Mouse (Mus musculus) testis, adult 2 months (tissue): ENCODE data around the gene Ppip5k1. TPM values are rescaled to one million over a fixed set of nuclear protein-coding genes. Genes with fewer than 3 reads are reported as not detected.
A peak's percentile ranks its signal among the peaks of the same experiment; 100 is the strongest.

Experiments used
- H3K27ac ChIP-seq: fragments of 200-500 bp; 2 replicates; pipeline ENCODE4 v1.5.1; 2012; ENCODE audit warnings: low read depth, low read length; ENCODE audit not compliant: control insufficient read depth, insufficient read depth
- H3K27me3 ChIP-seq: fragments of 200-500 bp; 2 replicates; pipeline ENCODE4 v1.6.1; 2012; ENCODE audit warnings: mild to moderate bottlenecking, low read length, moderate library complexity; ENCODE audit not compliant: control insufficient read depth, insufficient read depth
- H3K36me3 ChIP-seq: fragments of 200-500 bp; 2 replicates; pipeline ENCODE4 v1.6.1; 2012; ENCODE audit warnings: mild to moderate bottlenecking, low read length; ENCODE audit not compliant: control insufficient read depth, insufficient read depth
- H3K4me1 ChIP-seq: fragments of 200-500 bp; 2 replicates; pipeline ENCODE4 v1.6.1; 2012; ENCODE audit warnings: low read length; ENCODE audit not compliant: control insufficient read depth, insufficient read depth
- H3K4me3 ChIP-seq: fragments of 200-500 bp; 2 replicates; pipeline ENCODE4 v1.5.1; 2012; ENCODE audit warnings: low read depth, mild to moderate bottlenecking, low read length, moderate library complexity, mixed read lengths; ENCODE audit not compliant: control insufficient read depth
- CTCF ChIP-seq: fragments of 200-500 bp; IDR thresholded peaks from 2 replicates; pipeline ENCODE4 v1.5.1; 2012; ENCODE audit warnings: low read depth, mild to moderate bottlenecking, inconsistent platforms, low read length, moderate library complexity; ENCODE audit not compliant: control insufficient read depth, insufficient read depth, insufficient replicate concordance
- POLR2A ChIP-seq: fragments of 200-500 bp; IDR thresholded peaks from 2 replicates; pipeline ENCODE4 v1.6.1; 2012; ENCODE audit warnings: low read depth, mild to moderate bottlenecking, inconsistent platforms, low read length, moderate library complexity; ENCODE audit not compliant: control insufficient read depth
- polyA plus RNA-seq: library from polyadenylated mRNA; depleted of rRNA; stranded (reverse); fragments of >200 nt; gene quantifications from 2 replicates; pipeline ENCODE4 v1.2.3, GENCODE M21; 2012

Ppip5k1 gene
- polyA plus RNA-seq, 1 experiment, result 33.1 TPM

DNA sequence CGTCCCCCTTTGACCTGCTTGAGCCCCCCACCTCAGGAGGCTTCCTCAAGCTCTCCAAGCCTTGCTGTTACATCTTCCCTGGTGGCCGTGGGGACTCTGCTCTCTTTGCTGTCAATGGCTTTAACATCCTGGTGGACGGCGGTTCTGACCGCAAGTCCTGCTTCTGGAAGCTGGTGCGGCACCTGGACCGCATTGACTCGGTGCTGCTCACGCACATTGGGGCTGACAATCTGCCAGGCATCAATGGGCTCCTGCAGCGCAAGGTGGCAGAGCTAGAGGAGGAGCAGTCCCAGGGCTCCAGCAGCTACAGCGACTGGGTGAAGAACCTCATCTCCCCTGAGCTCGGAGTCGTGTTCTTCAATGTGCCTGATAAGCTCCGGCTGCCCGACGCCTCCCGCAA lies 55.7 kb downstream of the Ppip5k1 start:
- no peaks in the 10 kb centered on the region for H3K36me3 ChIP-seq
- no peaks in the 10 kb centered on the region for H3K4me1 ChIP-seq
- no peak overlapping the region for H3K4me3 ChIP-seq
- TF ChIP-seq POLR2A, result no peak
- no peak for TF ChIP-seq CTCF
- H3K27me3 ChIP-seq, result no peaks in the 10 kb centered on the region
- no peak overlapping the region for H3K27ac ChIP-seq

DNA sequence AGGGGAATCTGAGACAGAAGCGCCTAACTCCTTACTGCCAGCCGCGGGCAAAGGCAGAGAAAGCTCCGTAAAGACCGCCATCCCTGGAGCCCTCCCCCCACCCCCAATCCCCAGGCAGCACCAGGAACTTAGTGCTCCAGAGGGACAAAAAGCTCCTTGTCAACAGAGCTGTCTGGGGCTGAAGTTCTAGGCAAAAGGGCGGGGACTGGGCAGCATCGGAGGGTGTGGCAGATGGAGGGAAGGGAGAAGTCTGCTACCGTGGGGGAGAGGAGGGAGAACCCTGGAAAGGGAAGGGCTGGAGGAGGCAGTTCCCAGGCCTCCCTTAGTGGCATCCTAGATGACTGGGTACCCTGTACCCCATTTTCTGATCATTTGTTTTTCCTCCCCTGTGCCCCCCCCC lies 57.1 kb downstream of the Ppip5k1 start:
- no peak overlapping the region for H3K4me3 ChIP-seq
- H3K27me3 ChIP-seq, result no peaks in the 10 kb centered on the region
- H3K36me3 ChIP-seq, result no peaks in the 10 kb centered on the region
- no peaks in the 10 kb centered on the region; the same call in 1 of the 2 replicates for H3K4me1 ChIP-seq
- H3K27ac ChIP-seq, result no peak overlapping the region
- TF ChIP-seq CTCF, result no peak
- no peak for TF ChIP-seq POLR2A

DNA sequence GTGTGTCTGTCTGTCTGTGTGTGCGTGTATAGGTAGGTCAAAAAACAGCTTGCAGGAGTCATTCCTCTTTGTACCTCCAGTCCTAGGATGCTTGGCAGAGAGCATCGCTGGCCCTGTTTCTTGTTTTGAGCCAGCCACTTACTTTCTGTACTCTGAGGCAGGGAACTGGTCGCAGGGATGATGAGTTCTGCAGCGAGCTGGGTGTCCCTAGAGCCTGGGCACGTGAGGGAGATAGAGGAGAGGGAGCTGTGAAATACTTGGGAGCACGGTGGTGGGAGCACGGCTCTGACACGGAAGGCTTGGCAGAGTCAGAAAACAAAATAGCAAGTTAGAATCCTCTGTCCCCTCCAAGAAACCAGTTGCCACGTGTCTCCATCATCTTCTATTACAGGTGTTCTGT lies 57.5 kb downstream of the Ppip5k1 start:
- Histone ChIP-seq H3K4me1 (no peaks in the 10 kb centered on the region; the same call in 1 of the 2 replicates), H3K4me3 (no peak overlapping the region), H3K36me3 (no peaks in the 10 kb centered on the region), H3K27ac (no peak overlapping the region), H3K27me3 (no peaks in the 10 kb centered on the region)
- TF ChIP-seq CTCF (no peak), POLR2A (no peak)

DNA sequence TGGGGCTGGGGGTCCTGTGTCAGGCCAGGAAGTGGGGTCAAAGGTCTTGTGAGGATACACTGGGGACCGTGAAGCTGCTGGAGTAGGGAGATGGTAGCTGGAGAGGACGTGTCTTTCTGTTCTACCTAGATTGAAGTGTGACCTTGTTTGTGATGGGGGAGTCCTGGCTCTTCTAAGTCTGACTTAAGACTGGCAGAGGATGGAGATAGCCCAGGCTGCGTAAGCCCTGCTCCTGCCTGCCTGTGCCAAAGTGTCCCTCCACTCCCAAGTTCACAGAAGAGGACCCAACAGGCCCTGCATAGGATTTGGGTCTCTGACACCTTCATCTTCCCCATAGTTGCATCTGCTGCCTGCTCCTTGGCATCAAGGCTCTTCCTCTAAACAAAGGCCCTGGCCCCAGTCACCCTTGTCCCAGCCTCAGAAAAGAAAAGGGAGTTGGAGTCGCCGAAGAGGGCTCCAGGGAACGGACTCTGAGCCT lies 58.4 kb downstream of the Ppip5k1 start:
- no peak overlapping the region for H3K4me3 ChIP-seq
- TF ChIP-seq CTCF (no peak), POLR2A (no peak)
- H3K27me3 ChIP-seq, result no peaks in the 10 kb centered on the region
- no peaks in the 10 kb centered on the region; the same call in 1 of the 2 replicates for H3K4me1 ChIP-seq
- H3K36me3 ChIP-seq, result no peaks in the 10 kb centered on the region
- no peak overlapping the region for H3K27ac ChIP-seq

DNA sequence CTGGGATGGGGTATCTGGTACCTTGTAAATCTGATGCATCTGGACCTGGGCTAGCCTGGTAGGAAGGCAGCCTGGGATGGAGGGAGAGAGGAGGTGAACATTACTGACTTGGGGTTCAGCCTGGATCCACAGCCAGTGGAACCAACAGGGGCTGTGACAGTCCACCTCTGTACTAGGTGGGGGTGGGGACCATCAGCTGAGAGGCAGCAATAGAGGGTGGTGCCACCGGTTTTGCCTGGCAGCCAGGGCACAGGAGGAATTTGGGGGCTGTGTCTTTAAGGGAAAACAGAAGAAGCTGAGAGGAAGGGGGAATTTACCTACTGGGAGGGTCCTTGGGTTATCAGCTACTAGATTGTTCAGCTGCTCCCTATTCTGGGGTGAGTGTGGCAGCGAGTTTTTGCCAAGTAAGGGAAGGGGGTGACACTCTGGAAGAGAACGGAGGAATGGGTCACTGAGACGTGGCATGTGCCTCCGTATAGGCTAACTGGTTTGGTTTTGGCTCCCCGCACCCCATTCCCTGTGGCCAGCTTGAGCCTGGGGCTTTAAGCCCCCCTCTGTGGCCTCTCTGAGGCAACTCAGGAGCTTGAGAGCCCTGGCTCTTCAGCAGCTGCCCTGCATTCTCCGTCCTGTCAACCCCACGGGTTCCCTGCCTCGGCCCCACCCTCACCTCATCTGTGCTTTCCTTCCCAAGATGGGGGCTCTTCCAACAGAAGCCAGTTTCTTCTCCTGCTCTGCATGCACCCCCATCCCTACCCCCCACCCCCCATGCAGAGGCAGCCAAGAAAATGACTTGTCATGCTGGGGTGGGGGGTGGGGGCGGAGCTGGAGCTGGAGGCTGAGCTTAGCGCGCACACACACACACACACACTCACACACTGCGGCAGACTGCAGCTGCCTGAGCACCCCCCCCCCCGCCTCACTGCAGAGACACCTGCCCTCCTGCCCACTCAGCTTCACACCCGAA lies 59.3 kb downstream of the Ppip5k1 start:
- no peak overlapping the region for H3K27ac ChIP-seq
- H3K4me1 ChIP-seq, result no peaks in the 10 kb centered on the region; the same call in 1 of the 2 replicates
- no peaks in the 10 kb centered on the region for H3K36me3 ChIP-seq
- H3K27me3 ChIP-seq, result no peaks in the 10 kb centered on the region
- H3K4me3 ChIP-seq, result peak overlapping the region; percentile 34
- TF ChIP-seq CTCF (no peak), POLR2A (no peak)

DNA sequence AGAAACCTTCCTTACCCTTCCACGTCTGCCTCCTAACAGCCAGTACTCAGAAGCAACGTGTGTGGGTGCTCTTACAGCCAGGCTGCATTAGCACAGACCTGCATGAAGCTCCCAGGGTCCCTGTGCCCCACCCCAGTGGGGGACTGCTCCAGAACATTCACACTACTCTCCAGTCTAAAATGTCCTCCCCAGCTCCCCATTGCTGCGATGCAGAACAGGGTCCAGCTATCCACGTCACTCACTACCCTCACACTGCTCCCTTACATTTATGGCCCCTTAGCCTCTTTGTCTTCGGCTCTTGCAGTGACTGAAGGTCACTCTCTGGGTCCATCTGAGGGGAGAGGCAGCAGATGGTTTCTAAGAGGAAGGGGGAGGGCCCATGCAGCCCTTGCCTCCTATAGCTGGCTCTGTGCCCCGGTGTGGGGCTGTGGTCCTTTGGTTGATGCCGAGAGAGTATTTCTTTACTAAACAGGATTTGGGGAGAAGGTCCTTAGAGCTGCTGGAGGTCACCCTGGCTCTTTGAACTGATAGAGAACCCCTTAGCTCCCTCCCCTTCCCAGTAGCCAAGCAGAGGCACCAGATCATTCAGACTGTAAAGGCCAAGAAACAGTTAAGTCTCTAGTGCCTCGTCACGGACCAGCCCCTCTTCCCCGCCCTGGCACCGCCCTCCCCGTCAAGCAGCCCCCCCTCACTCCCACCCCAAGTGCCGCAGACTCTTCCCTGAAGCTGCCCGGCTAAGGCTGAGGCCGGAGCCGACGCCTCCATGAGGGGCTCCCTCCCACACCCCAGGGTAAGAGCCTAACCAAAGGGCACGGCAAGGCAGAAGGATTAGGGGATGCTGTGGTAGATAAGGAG lies 60.2 kb downstream of the Ppip5k1 start:
- Histone ChIP-seq H3K4me3 (peak overlapping the region; percentile 34), H3K27me3 (no peaks in the 10 kb centered on the region), H3K4me1 (peaks cover 3% of the 10 kb centered on the region), H3K36me3 (no peaks in the 10 kb centered on the region), H3K27ac (no peak overlapping the region)
- no peak for TF ChIP-seq CTCF
- no peak for TF ChIP-seq POLR2A

DNA sequence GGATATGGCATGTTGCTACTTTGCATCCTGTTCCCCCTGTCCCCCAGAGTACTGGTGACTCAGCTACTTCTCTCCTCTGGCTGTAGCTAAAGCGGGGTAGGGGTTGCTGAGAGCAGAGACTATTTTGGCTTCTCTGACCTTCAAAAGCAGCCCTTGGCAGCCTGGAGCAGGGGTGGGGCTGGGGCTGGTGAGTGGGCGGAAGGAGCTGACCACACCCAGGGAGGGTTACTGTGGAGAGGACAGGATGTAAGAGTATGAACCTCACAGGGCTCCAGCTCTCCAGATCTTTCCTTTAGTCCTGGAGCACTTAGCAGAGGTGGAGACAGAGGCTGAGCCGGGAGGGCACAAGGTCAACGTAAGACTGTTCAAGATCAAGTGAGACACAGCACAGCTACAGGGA lies 61.0 kb downstream of the Ppip5k1 start:
- H3K4me3 ChIP-seq, result no peak overlapping the region
- no peak for TF ChIP-seq POLR2A
- TF ChIP-seq CTCF, result no peak
- H3K4me1 ChIP-seq, result peaks cover 6% of the 10 kb centered on the region
- no peak overlapping the region for H3K27ac ChIP-seq
- no peaks in the 10 kb centered on the region for H3K27me3 ChIP-seq
- no peaks in the 10 kb centered on the region for H3K36me3 ChIP-seq
